Mouse (Mus musculus): ENCODE results near the gene Stra6l. TPM values are rescaled to one million over a fixed set of nuclear protein-coding genes. Genes with fewer than 3 reads are reported as not detected.

The Stra6l gene
- polyA plus RNA-seq, 1 experiment from 2014 or later: 5.9 TPM

DNA sequence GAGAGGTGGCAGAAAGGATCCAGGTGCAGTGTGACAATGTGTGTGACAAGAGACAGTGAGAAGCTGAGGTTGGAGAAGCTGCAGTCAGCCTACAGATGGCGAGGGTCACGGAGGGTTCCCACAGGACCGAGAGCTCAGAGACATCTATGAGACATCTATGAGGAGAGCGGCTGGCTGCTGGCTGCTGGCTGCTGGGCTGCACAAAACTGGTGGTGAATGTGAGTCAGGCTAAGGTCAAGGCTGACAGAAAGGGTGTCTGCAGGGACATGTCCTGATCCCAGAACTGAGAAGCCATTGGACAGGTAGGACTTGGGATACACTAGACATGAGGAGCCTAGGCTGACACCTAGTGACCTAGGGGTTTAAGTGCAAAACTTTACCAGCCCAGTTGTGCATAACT lies 75.5 kb downstream of the Stra6l start:
- Histone ChIP-seq H3K4me3 (replicated peaks) (no peak overlapping the region), H3K9me3 (replicated peaks) (no peaks in the 10 kb centered on the region), H3K36me3 (replicated peaks) (no peaks in the 10 kb centered on the region), H3K9ac (no peak overlapping the region), H3K4me2 (no peak overlapping the region), H3K27ac (replicated peaks) (no peak overlapping the region), H3K4me1 (replicated peaks) (no peaks in the 10 kb centered on the region), H3K27me3 (peaks cover 3% of the 10 kb centered on the region; the same call in 1 of the 2 replicates)
- WGBS (ENCODE audit: insufficient replicate concordance): 40% methylated on average over 4 of the region's 4 CpGs
- ATAC-seq (ENCODE audit: insufficient read depth): no peak

GRCm38 (mm10) chr4:45928561-45928960 lies 80.1 kb downstream of the Stra6l start:
- Histone ChIP-seq H3K27ac (replicated peaks) (no peak overlapping the region), H3K9ac (no peak overlapping the region), H3K4me3 (replicated peaks) (no peak overlapping the region), H3K4me2 (no peak overlapping the region), H3K27me3 (peaks cover 3% of the 10 kb centered on the region; the same call in 1 of the 2 replicates), H3K4me1 (replicated peaks) (no peaks in the 10 kb centered on the region), H3K9me3 (replicated peaks) (no peaks in the 10 kb centered on the region), H3K36me3 (replicated peaks) (no peaks in the 10 kb centered on the region)
- 61% methylated on average over 4 of the region's 4 CpGs for WGBS (ENCODE audit: insufficient replicate concordance)
- no peak for ATAC-seq (ENCODE audit: insufficient read depth)

Other genes with a start within 250 kb of the Stra6l start
- 84.6 and 101 TPM in 2 replicates for gene Aldh1b1, start 49.6 kb upstream of the Stra6l start, polyA plus RNA-seq (2015; fragmentation: Nextera tagmentation; extraction: Ambion mirVana)
- gene Igfbpl1, start 21.7 kb upstream of the Stra6l start, polyA plus RNA-seq (2015; fragmentation: Nextera tagmentation; extraction: Ambion mirVana): not detected in 2 replicates
- 0.06 and 0.07 TPM in 2 replicates for gene Ccdc180, start 41.6 kb downstream of the Stra6l start, polyA plus RNA-seq (2015; fragmentation: Nextera tagmentation; extraction: Ambion mirVana)
- 10.0 and 10.6 TPM in 2 replicates for gene Tdrd7, start 116.7 kb downstream of the Stra6l start, polyA plus RNA-seq (2015; fragmentation: Nextera tagmentation; extraction: Ambion mirVana)
- gene Tmod1, start 190.3 kb downstream of the Stra6l start, polyA plus RNA-seq (2015; fragmentation: Nextera tagmentation; extraction: Ambion mirVana): 48.5 and 49.7 TPM in 2 replicates

Measured in liver, embryonic 15.5 days (tissue).